Mouse (Mus musculus): ENCODE measurements around the gene Psg16.

Psg16 gene

DNA sequence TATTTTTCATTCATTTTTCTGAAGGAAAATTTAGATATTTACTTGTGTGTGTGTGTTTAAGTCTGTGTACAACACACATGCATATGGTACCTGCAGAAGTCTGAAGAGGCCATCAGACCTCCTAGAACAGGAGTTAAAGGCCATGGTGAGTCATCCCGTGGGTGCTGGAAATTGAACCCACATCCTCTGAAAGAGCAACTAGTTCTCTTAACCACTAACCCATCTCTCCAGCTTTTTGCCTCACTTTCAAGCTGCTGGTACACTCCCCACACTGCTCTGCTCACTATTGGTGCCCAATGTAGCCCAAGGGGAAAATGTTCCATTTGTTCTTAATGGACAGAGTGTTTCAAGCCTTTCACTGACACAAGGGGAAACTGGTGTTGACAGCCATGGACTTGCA is 61.5 kb downstream of the Psg16 start:
- no peak for DNase-seq

DNA sequence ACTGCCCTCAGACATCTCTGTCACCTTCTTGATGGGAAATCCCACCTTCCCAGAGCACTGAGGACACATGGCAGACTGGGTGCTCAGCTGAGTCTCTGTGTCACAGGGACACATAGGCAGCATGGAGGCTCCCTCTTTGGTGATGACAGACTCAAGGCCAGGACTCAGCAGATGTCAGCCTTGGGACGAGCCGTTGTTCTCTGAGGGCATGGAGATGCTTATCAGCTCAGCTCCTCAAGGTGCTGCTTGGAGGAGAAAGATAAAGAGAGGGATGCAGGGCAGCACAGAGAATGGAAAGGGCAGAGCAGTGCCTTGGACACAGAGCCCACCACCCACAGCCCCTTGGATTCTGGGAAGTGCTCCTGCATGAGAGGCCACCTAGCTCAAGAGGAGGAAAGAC is 76.1 kb downstream of the Psg16 start, which contains the start of gene Ceacam3:
TSS of gene Ceacam3 (plus strand) at position 352 of the 400 bp plus-strand sequence.
- no peak for DNase-seq

DNA sequence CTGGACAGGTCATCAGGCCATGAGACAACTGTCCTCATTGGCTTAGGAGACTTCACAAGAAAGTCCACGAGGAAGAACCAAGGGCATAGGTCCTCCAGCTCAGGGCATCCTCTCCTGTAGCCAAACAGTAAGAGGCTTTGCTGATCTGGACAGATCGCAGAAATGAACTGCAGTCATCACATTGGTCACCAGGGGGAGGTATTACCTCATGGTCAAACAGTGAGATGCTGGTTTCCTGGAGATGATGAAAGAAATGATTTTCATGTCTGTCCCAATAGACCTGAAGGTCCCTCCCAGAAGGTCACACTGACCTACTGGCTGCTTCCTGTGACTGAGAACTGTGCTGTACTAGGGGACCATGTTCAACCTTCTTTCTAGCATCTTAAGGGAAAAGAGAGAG is 81.8 kb downstream of the Psg16 start:
- DNase-seq, result no peak

DNA sequence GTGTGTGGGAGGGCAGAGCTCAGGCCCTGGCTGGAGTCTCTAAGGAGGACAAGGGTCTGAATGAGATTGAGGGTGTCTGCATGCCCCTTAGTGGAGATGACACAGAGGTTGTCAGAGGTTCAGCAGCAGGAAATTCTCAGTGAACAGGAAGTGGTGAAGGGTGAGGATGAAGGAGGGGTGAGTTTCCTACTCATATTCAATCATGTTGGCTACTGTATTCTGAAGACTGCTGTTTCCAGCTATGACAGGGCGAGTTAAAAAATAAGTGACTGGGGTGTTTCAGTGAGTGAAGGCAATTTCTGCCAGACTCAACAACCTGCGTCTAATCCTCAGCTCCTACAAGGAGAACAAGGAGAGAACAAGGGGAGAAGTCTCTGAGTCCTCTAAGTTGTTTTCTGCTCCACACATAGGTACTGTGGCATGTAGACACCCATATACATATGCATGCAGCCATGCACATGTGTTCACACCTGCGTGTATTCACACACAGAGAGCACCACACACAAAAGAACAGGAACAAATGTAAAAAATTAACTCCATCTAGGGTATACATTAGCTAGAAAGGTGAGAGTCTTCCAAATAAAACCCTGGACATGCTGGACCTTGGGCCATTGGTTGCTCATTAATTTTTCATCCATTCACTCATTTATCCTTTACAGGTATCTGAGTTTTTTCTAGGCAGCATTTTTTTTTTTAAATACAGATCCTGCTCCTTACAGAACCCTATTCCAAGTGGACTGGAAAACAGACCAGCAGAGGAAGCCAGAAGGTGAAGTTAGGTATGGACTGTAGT is 83.2 kb downstream of the Psg16 start:
- no peak for DNase-seq

DNA sequence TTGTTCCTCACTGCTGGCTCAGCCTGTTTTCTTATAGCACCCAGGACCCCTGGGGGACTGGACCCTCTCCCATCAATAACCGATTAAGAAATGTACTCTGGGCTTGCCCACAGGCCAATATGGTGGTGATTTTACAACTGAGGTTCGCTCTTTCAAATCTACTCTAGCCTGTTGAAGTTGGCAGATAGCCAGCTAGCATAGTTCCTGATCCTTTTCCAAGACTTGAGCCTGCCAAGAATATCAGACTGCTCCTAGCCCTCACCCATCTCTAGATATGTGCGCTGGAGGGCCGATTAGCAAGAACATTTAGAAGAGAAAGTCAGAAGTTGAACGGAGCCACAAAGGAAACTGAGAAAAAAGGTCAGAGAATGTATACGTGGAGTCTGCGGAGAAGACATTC is 85.2 kb downstream of the Psg16 start:
- no peak for DNase-seq

DNA sequence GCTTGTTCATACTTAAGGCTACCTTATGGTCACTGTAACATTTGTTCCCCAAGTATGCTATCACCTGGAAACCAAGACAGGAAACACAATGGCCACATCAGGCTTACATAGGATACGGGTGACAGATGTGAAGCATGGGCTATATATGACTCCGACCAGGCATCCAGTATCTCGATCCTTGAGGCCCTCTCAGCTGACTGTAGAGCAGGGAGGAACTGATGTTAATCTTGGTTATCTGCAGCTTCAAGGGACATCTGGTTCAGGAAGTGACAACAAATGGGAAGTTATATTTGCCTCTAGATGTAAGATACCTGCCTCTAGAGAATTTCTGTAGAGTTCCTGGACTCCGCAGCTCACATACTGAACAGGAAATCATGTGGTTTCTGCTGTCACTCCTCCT is 98.0 kb downstream of the Psg16 start:
- no peak for DNase-seq

Data from right cerebral cortex, postnatal 25 days (tissue).